Mouse (Mus musculus): Measurements from ENCODE around the gene Ninj1.

DNA sequence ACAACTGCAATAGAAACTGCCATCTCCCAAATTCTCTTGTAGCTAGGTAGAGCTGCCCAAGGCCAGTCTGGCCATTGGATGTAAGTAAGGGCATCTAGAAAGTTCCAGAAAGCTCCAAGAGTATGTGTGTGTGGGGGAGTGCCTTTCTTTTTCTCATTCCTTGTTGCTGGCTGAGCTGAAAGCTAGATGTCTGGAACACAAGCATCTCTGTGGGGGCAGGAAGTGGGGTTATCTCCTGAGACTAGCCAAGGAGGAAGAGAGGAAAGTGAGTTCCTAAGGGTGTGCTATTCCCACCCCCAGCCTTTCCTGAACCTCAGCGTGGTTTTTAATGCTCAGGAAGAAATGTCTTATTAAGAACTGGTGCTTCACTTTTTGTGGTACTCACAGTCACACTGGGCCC is 15.6 kb upstream of the Ninj1 start:
- TF ChIP-seq POLR2A (IDR thresholded peaks at IDR 0.05; ENCODE audit: insufficient read depth, low read depth, low read length) (no peak), CTCF (IDR thresholded peaks at IDR 0.05; ENCODE audit: insufficient read depth, low read depth, low read length) (no peak)
